9 mouse cellular contexts compared by ENCODE assay signal in the genomic region with DNA sequence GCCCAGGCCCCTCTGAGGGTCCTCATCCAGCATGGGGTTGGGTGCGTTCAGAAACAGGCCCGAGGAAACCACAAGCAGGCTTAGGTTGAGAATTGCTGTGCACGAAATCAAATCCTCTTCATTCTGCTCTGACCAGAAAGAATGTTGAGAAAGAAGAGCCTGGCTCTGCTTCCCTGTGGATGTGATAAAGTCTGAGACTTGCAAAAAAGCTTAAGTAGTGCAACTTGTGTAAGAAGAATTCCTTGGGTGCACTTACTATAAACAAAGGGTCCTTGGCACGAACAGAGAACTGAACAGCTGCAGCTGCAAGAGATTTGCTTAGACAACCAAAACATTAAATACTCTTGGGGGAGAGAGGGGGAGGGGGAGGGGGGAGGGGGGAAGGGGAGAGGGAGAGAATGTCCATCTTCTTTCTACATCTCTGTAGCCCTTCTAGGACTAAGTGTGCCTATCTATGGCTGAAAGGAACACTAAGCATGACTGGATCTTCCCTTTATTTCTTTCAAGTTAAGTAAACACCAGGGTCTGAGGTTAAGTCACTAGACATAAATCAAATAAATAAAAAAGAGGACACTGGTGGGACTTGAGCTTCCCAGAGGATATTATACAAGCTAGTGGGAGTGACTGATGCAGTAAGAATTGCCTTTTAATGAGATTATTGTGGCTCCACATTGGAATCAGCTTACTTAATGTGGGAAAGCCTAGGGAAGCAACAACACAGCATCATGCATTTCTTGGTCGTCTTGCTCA. TPM values are rescaled to one million over a fixed set of nuclear protein-coding genes. Genes with fewer than 3 reads are reported as not detected.
A peak's percentile ranks its signal among the peaks of the same experiment; 100 is the strongest.
DNase-seq lines count a peak whose midpoint lies in the region; ATAC-seq lines count a peak whose summit lies in the region.
"Had no signal": no experiment of that assay in that cellular context is flagged by ENCODE, and none has a peak within 500 bp of the region (broad histone marks: within the 10 kb centered on the region; RNA-seq: fewer than 3 reads in every experiment).

No protein-coding gene starts in this region.

- no peak overlapping the region for H3K4me3 ChIP-seq in midbrain, embryonic 11.5 days (ENCODE audit: low read depth, low read length)
- H3K4me3 ChIP-seq in midbrain, embryonic 14.5 days (replicated peaks; ENCODE audit: low read depth, low read length), result no peak overlapping the region
- H3K4me3 ChIP-seq in liver, embryonic 12.5 days, result no peak overlapping the region
- H3K4me3 ChIP-seq: layer of hippocampus, adult 2 months had no signal

- no peaks in the 10 kb centered on the region for H3K9me3 ChIP-seq in midbrain, embryonic 11.5 days (ENCODE audit: control insufficient read depth, low read length)
- no peaks in the 10 kb centered on the region for H3K9me3 ChIP-seq in midbrain, embryonic 14.5 days (ENCODE audit: control insufficient read depth, low read length)
- H3K9me3 ChIP-seq in liver, embryonic 12.5 days (replicated peaks), result no peaks in the 10 kb centered on the region

- no peak overlapping the region for H3K9ac ChIP-seq in midbrain, embryonic 11.5 days (ENCODE audit: low read length)
- no peak overlapping the region for H3K9ac ChIP-seq in midbrain, embryonic 14.5 days (replicated peaks; ENCODE audit: low read length)
- H3K9ac ChIP-seq in liver, embryonic 12.5 days, result no peak overlapping the region

- ATAC-seq in midbrain, embryonic 11.5 days (ENCODE audit: low FRiP score), result peak; percentile 50; the same call in 1 of the 2 replicates
- no peak for ATAC-seq in midbrain, embryonic 14.5 days (ENCODE audit: low FRiP score, low TSS enrichment)
- no peak for ATAC-seq in liver, embryonic 12.5 days

- DNase-seq in embryo, embryonic 10.5 days (ENCODE audit: low spot score), result peak; percentile 56
- no peak for DNase-seq in embryo, embryonic 10 days (ENCODE audit: low spot score)
- DNase-seq in midbrain, embryonic 11.5 days (ENCODE audit: low spot score, missing footprints), result peak; percentile 90
- DNase-seq in midbrain, embryonic 14.5 days, result no peak
- DNase-seq in ovary, postnatal 14 days (ENCODE audit: low spot score), result no peak
- no peak for DNase-seq in cerebellum, postnatal 25 days
- DNase-seq in spleen, postnatal 4 days (ENCODE audit: low spot score in 2 of 2), result no peak

- H3K27me3 ChIP-seq in midbrain, embryonic 11.5 days (ENCODE audit: control insufficient read depth, insufficient read depth, low read length), result no peaks in the 10 kb centered on the region
- no peaks in the 10 kb centered on the region for H3K27me3 ChIP-seq in midbrain, embryonic 14.5 days (ENCODE audit: control insufficient read depth, insufficient read depth, low read length)
- H3K27me3 ChIP-seq in liver, embryonic 12.5 days (replicated peaks), result no peaks in the 10 kb centered on the region

- WGBS in midbrain, embryonic 11.5 days, result 19% methylated on average over 5 of the region's 5 CpGs
- 29% methylated on average over 5 of the region's 5 CpGs for WGBS in midbrain, embryonic 14.5 days
- WGBS in liver, embryonic 12.5 days (ENCODE audit: insufficient replicate concordance), result 31% methylated on average over 5 of the region's 5 CpGs

- H3K36me3 ChIP-seq in midbrain, embryonic 11.5 days (ENCODE audit: control insufficient read depth, insufficient read depth, low read length), result no peaks in the 10 kb centered on the region
- no peaks in the 10 kb centered on the region for H3K36me3 ChIP-seq in midbrain, embryonic 14.5 days (ENCODE audit: control insufficient read depth, insufficient read depth, low read length)
- no peaks in the 10 kb centered on the region for H3K36me3 ChIP-seq in liver, embryonic 12.5 days

- H3K4me1 ChIP-seq in midbrain, embryonic 11.5 days (ENCODE audit: control insufficient read depth, insufficient read depth, low read length), result peaks cover 11% of the 10 kb centered on the region; the same call in 1 of the 2 replicates
- H3K4me1 ChIP-seq in midbrain, embryonic 14.5 days (ENCODE audit: control insufficient read depth, insufficient read depth, low read length), result peaks cover 7% of the 10 kb centered on the region; the same call in 1 of the 2 replicates
- H3K4me1 ChIP-seq in liver, embryonic 12.5 days, result 0 out of 2 replicates have a peak, but pooled peaks cover 10% of the 10 kb centered on the region

- H3K27ac ChIP-seq in midbrain, embryonic 11.5 days (ENCODE audit: low read depth, low read length), result no peak overlapping the region
- H3K27ac ChIP-seq in midbrain, embryonic 14.5 days (replicated peaks; ENCODE audit: low read depth, low read length), result no peak overlapping the region
- H3K27ac ChIP-seq in liver, embryonic 12.5 days, result 0 out of 2 replicates have a peak overlapping the region, but pooled peaks have one; percentile 17
- H3K27ac ChIP-seq: layer of hippocampus, adult 2 months had no signal

- H3K4me2 ChIP-seq in midbrain, embryonic 11.5 days, result no peak overlapping the region
- H3K4me2 ChIP-seq in midbrain, embryonic 14.5 days (ENCODE audit: low read length), result no peak overlapping the region
- H3K4me2 ChIP-seq in liver, embryonic 12.5 days, result no peak overlapping the region

RNA-seq across cellular contexts. Expression of a gene that starts 12.8 kb away (rescaled TPM):
- 30.0 and 32.2 TPM in 2 replicates for polyA plus RNA-seq in midbrain, embryonic 11.5 days (2014; fragmentation: Nextera tagmentation; extraction: Ambion mirVana)
- polyA plus RNA-seq in midbrain, embryonic 14.5 days (2014; fragmentation: Nextera tagmentation; extraction: Ambion mirVana), result 8.5 and 48.3 TPM in 2 replicates
- polyA plus RNA-seq in liver, embryonic 12.5 days (2016; fragmentation: Nextera tagmentation; extraction: Ambion mirVana), result 24.1 and 24.2 TPM in 2 replicates

Comparison
In these comparisons a context has a peak if more than half of its experiments do, and no peak if none do; other contexts are left out.
1. DNase-seq: peak in embryo, embryonic 10.5 days (single experiment) and midbrain, embryonic 11.5 days (single experiment); none in embryo, embryonic 10 days (single experiment), midbrain, embryonic 14.5 days (single experiment), ovary, postnatal 14 days (single experiment), cerebellum, postnatal 25 days (0 of 2) and spleen, postnatal 4 days (0 of 2).